Mouse (Mus musculus) 416B (cell line): ENCODE measurements around the gene Tomm20.
"Not testable (repeated sequence)": the region's sequence is repeated elsewhere in the genome, so short reads cannot be mapped to it uniquely, and the experiment has no call there.

Source experiments
- DNase-seq: peaks from one replicate; pipeline ENCODE4 v3.0.0; 2011; ENCODE audit warnings: low read depth

The Tomm20 gene

DNA sequence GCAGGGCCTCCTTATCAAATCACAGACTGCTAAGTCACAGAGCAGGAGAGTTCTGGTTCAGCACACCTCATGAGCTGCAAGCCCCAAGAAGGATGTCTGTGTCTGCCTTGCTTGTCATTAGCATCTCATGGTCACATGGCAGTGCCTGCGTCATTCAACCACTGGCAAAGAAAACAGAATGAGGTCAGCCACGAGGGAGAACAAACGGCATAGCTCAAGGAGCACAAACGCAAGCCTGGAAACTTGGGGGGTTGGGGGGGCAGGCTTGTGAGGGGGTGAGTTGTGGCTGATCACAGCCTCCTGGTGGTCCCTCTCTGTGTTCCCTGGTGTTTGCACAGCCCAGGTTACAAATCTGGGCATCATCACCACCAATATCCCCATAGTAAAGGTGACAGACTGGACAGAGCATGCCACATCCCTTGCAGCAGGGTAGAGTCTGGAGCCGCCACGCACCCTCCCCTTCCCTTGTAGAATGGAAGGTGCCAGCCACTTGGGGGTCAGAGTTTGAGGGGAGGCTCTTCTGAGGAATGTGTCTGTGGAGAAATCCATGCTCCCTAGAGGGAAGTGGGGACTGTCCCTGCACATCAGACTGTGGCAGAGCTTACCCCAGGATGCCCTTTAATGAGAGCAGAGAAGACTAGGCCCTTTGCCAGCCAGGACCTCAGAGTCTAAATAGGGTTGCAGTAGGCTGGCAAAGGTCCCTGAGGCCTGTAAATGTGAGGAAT is 61.3 kb downstream of the Tomm20 start:
- DNase-seq: no peak

DNA sequence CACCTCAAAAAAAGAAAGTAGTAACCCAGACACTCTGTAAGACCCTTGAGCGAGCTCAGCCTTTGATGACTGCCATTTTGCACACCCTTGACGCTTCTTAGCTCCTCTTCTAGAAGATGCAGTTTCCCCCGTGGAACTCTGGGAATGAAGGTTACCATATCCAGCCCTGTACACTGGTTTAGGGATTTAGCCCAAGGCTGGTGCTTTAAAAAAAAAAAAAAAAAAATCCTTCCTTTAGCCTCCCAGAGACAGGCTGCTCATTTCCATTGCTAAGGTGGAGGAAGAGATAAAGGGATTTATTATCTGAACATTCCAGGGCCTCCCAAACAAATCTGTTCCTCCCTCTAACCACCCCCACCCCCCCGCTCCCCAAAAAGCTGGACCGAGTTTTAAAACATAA is 61.9 kb downstream of the Tomm20 start:
- DNase-seq: no peak

- DNase-seq: not testable (repeated sequence)
Observed at GRCm38 (mm10) chr8:126882586-126882985, 63.1 kb downstream of the Tomm20 start.

- DNase-seq: peak; percentile 95
Observed at GRCm38 (mm10) chr8:126881641-126882140, 64.0 kb downstream of the Tomm20 start.
